Mouse (Mus musculus) liver, postnatal 0 days (tissue): ENCODE data around the gene Dbil5.

Experiments
- CTCF ChIP-seq: sonication (generic); IDR thresholded peaks from 2 replicates; pipeline ENCODE4 v1.5.1; 2016; ENCODE audit warnings: antibody characterized with exemption, low read depth
- EP300 ChIP-seq: IDR thresholded peaks from 2 replicates; pipeline ENCODE4 v1.6.1; 2016; ENCODE audit warnings: antibody characterized with exemption, low read depth, mild to moderate bottlenecking

DNA sequence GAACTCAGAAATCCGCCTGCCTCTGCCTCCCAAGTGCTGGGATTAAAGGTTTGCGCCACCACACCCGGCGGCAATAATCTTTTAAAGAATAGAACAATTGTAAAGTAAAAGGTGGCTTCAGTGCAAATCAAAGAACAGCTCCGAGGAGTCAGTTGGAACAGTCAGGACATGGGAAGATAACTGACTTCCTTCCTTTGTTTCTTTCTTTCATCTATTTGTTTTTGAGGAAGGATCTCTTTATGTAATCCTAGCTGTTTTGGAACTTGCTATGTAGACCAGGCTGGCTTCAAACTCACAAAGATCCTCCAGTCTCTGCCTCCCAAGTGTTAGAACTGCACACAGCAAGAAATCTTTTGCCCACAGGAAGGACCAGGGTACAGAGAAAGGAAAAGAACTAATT is 7.2 kb downstream of the Dbil5 start:
- no peak for TF ChIP-seq CTCF
- no peak for TF ChIP-seq EP300
